Mouse (Mus musculus) brain, embryonic 14.5 days (tissue): Measurements from ENCODE around the gene Fxr2.

Experiments used
- CTCF ChIP-seq: fragments of 200-500 bp; IDR thresholded peaks from 2 replicates; pipeline ENCODE4 v1.5.1; 2012; ENCODE audit warnings: inconsistent platforms, mild to moderate bottlenecking, moderate library complexity, borderline replicate concordance; ENCODE audit not compliant: insufficient read depth, insufficient read length; ENCODE audit errors: extremely low read depth
- POLR2A ChIP-seq: fragments of 200-500 bp; IDR thresholded peaks from 2 replicates; pipeline ENCODE4 v1.6.1; 2012; ENCODE audit warnings: mild to moderate bottlenecking, inconsistent platforms, borderline replicate concordance; ENCODE audit not compliant: poor library complexity, insufficient read depth, insufficient read length, severe bottlenecking; ENCODE audit errors: extremely low read depth

- TF ChIP-seq CTCF (no peak), POLR2A (no peak)
These were observed 30.3 kb downstream of the Fxr2 start for GRCm38 (mm10) chr11:69662967-69663671.
